Mouse (Mus musculus) kidney, postnatal 0 days (tissue): ENCODE measurements around the gene Myh9. TPM values are rescaled to one million over a fixed set of nuclear protein-coding genes. Genes with fewer than 3 reads are reported as not detected.

Experiments used
- ATAC-seq: fragments of 200-750 bp; cut with Nextera tagmentation; replicated peaks from 2 replicates; pipeline ENCODE4 v1.8.0; 2017; ENCODE audit warnings: low read depth, moderate number of reproducible peaks, moderate TSS enrichment, moderate library complexity; ENCODE audit not compliant: low FRiP score
- DNase-seq: peaks from one replicate; pipeline ENCODE4 v3.0.0-alpha.2; 2016; ENCODE audit warnings: low spot score
- H3K27ac ChIP-seq: fragments of 300-500 bp; sonication (generic); 2 replicates; pipeline ENCODE4 v1.5.1; 2014; ENCODE audit warnings: mild to moderate bottlenecking
- H3K27me3 ChIP-seq: fragments of 300-500 bp; sonication (generic); 2 replicates; pipeline ENCODE4 v1.6.1; 2014; ENCODE audit warnings: low read length, mixed read lengths; ENCODE audit not compliant: insufficient read depth
- H3K36me3 ChIP-seq: fragments of 300-500 bp; sonication (generic); 2 replicates; pipeline ENCODE4 v1.6.1; 2014; ENCODE audit warnings: low read length, mixed read lengths; ENCODE audit not compliant: insufficient read depth
- H3K4me1 ChIP-seq: fragments of 300-500 bp; sonication (generic); replicated peaks from 2 replicates; pipeline ENCODE4 v1.6.1; 2014; ENCODE audit warnings: antibody characterized with exemption, low read length, mixed read lengths; ENCODE audit not compliant: insufficient read depth
- H3K4me2 ChIP-seq: fragments of 300-500 bp; sonication (generic); 2 replicates; pipeline ENCODE4 v1.6.1; 2014; ENCODE audit warnings: mild to moderate bottlenecking, low read length, moderate library complexity, mixed read lengths
- H3K4me3 ChIP-seq: fragments of 300-500 bp; sonication (generic); replicated peaks from 2 replicates; pipeline ENCODE4 v1.5.1; 2014; ENCODE audit warnings: low read depth, low read length
- H3K9ac ChIP-seq: fragments of 300-500 bp; sonication (generic); 2 replicates; pipeline ENCODE4 v1.6.1; 2014; ENCODE audit warnings: low read depth, low read length
- H3K9me3 ChIP-seq: fragments of 300-500 bp; sonication (generic); replicated peaks from 2 replicates; pipeline ENCODE4 v1.6.1; 2016; ENCODE audit warnings: low read length, inconsistent platforms, mixed read lengths
- CTCF ChIP-seq: IDR thresholded peaks from 2 replicates; pipeline ENCODE4 v1.5.1; 2016; ENCODE audit warnings: antibody characterized with exemption, low read depth, mild to moderate bottlenecking, moderate library complexity
- WGBS: fragments of 180-500 bp; shearing (Covaris S2); extraction: QIAGEN DNeasy Blood & Tissue Kit; methylation state at CpG from one replicate; pipeline ENCODE4 v1.1.7; 2014; 5-methylcytosine and 5-hydroxymethylcytosine counted together
- polyA plus RNA-seq: library from polyadenylated mRNA; unstranded; fragments of >200 nt; fragmentation: Nextera tagmentation; extraction: Ambion mirVana; gene quantifications from 2 replicates; pipeline ENCODE4 v1.2.1, GENCODE M21; 2015

Gene Myh9
- polyA plus RNA-seq, 1 experiment from 2014 or later = 52.9 TPM

GRCm38 (mm10) chr15:77813639-77814375 is 28.2 kb downstream of the Myh9 start:
- H3K27ac ChIP-seq = peak overlapping the region; percentile 55
- TF ChIP-seq CTCF = peak; percentile 58; the same call in 1 of the 2 replicates
- peaks cover 58% of the 10 kb centered on the region for H3K4me1 ChIP-seq
- H3K27me3 ChIP-seq = no peaks in the 10 kb centered on the region
- no peaks in the 10 kb centered on the region for H3K9me3 ChIP-seq
- peak overlapping the region; percentile 18; the same call in 1 of the 2 replicates for H3K9ac ChIP-seq
- H3K36me3 ChIP-seq = peaks cover 25% of the 10 kb centered on the region
- H3K4me2 ChIP-seq = no peak overlapping the region
- ATAC-seq (no peak), DNase-seq (peak; percentile 68)
- 50% methylated on average over 6 of the region's 6 CpGs for WGBS
- H3K4me3 ChIP-seq = no peak overlapping the region

GRCm38 (mm10) chr15:77812578-77812977 is 29.4 kb downstream of the Myh9 start:
- WGBS = 95% methylated on average over 10 of the region's 10 CpGs
- no peaks in the 10 kb centered on the region for H3K9me3 ChIP-seq
- no peak overlapping the region for H3K4me3 ChIP-seq
- peaks cover 34% of the 10 kb centered on the region for H3K36me3 ChIP-seq
- H3K4me1 ChIP-seq = peaks cover 45% of the 10 kb centered on the region
- no peaks in the 10 kb centered on the region for H3K27me3 ChIP-seq
- DNase-seq = no peak
- H3K27ac ChIP-seq = no peak overlapping the region
- H3K9ac ChIP-seq = no peak overlapping the region
- ATAC-seq = no peak
- TF ChIP-seq CTCF = no peak
- H3K4me2 ChIP-seq = no peak overlapping the region

- H3K36me3 ChIP-seq = peaks cover 47% of the 10 kb centered on the region
- no peaks in the 10 kb centered on the region for H3K9me3 ChIP-seq
- no peak for DNase-seq
- no peak overlapping the region for H3K9ac ChIP-seq
- 77% methylated on average over 11 of the region's 11 CpGs for WGBS
- H3K27me3 ChIP-seq = no peaks in the 10 kb centered on the region
- no peak overlapping the region for H3K4me3 ChIP-seq
- H3K4me1 ChIP-seq = peaks cover 32% of the 10 kb centered on the region
- no peak overlapping the region for H3K27ac ChIP-seq
- TF ChIP-seq CTCF = no peak
- ATAC-seq = no peak
- H3K4me2 ChIP-seq = no peak overlapping the region
Observed at GRCm38 (mm10) chr15:77811099-77811760, 30.7 kb downstream of the Myh9 start.

- H3K4me3 ChIP-seq = no peak overlapping the region
- H3K27ac ChIP-seq = peak overlapping the region; percentile 21; the same call in 1 of the 2 replicates
- H3K9me3 ChIP-seq = no peaks in the 10 kb centered on the region
- ATAC-seq (peak; percentile 4; the same call in 1 of the 2 replicates), DNase-seq (no peak)
- no peak for TF ChIP-seq CTCF
- peaks cover 25% of the 10 kb centered on the region for H3K4me1 ChIP-seq
- H3K36me3 ChIP-seq = peaks cover 52% of the 10 kb centered on the region
- no peaks in the 10 kb centered on the region for H3K27me3 ChIP-seq
- 0 out of 2 replicates have a peak overlapping the region, but pooled peaks have one; percentile 14 for H3K9ac ChIP-seq
- WGBS = 63% methylated on average over 17 of the region's 17 CpGs
- no peak overlapping the region for H3K4me2 ChIP-seq
Observed at GRCm38 (mm10) chr15:77810416-77811098, 31.4 kb downstream of the Myh9 start.

GRCm38 (mm10) chr15:77809434-77809833 is 32.5 kb downstream of the Myh9 start:
- ATAC-seq (no peak), DNase-seq (no peak)
- Histone ChIP-seq H3K9me3 (no peaks in the 10 kb centered on the region), H3K27ac (no peak overlapping the region), H3K36me3 (peaks cover 63% of the 10 kb centered on the region), H3K27me3 (no peaks in the 10 kb centered on the region), H3K4me1 (peaks cover 15% of the 10 kb centered on the region; the same call in 1 of the 2 replicates), H3K4me2 (no peak overlapping the region), H3K9ac (no peak overlapping the region), H3K4me3 (no peak overlapping the region)
- WGBS = 81% methylated on average over 1 of the region's 1 CpGs
- TF ChIP-seq CTCF = no peak

- DNase-seq (no peak), ATAC-seq (no peak)
- TF ChIP-seq CTCF = no peak
- Histone ChIP-seq H3K9me3 (no peaks in the 10 kb centered on the region), H3K4me3 (no peak overlapping the region), H3K4me2 (no peak overlapping the region), H3K27me3 (no peaks in the 10 kb centered on the region), H3K9ac (no peak overlapping the region), H3K36me3 (peaks cover 74% of the 10 kb centered on the region), H3K4me1 (0 out of 2 replicates have a peak, but pooled peaks cover 7% of the 10 kb centered on the region), H3K27ac (no peak overlapping the region)
- 82% methylated on average over 7 of the region's 7 CpGs for WGBS
Observed at GRCm38 (mm10) chr15:77807264-77807585, 34.8 kb downstream of the Myh9 start.
